Mouse (Mus musculus) ES-Bruce4 (cell line): ENCODE measurements around the gene Ndufaf1.

ENCODE experiments used
- EP300 ChIP-seq: IDR thresholded peaks from 2 replicates; pipeline ENCODE4 v1.6.1; 2011; ENCODE audit warnings: low read depth, low read length; ENCODE audit not compliant: insufficient read depth
- POLR2A ChIP-seq: IDR thresholded peaks from one replicate; pipeline ENCODE4 v1.8.1; 2011; ENCODE audit warnings: low read length; ENCODE audit not compliant: insufficient read depth

DNA sequence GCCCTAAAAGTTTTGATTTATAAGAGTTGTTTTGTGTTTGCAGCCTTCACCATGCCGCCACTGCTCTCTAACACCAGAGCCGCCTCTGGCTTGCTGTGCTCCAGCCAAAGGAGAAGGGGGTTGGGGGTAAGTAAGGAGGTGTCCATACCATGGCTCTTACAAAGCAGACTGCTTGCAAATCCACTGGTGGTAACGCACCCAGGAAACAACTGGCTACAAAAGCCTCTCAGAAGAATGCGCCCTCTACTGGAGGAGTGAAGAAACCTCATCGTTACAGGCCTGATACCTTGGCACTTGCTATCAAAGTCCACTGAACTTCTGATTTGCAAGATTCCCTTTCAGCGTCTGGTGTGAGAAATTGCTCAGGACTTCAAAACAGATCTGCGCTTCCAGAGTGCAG lies 6.4 kb upstream of the Ndufaf1 start:
- TF ChIP-seq EP300, result no peak
- TF ChIP-seq POLR2A, result no peak
